Mouse (Mus musculus) urinary bladder, postnatal 4 days (tissue): ENCODE data around the gene Smg1.

Experiments used
- DNase-seq, 2 experiments: peaks; one replicate each; pipeline ENCODE4 v3.0.0; 2021 to 2022; ENCODE audit warnings: low spot score in 2 of 2

Smg1 gene

DNA sequence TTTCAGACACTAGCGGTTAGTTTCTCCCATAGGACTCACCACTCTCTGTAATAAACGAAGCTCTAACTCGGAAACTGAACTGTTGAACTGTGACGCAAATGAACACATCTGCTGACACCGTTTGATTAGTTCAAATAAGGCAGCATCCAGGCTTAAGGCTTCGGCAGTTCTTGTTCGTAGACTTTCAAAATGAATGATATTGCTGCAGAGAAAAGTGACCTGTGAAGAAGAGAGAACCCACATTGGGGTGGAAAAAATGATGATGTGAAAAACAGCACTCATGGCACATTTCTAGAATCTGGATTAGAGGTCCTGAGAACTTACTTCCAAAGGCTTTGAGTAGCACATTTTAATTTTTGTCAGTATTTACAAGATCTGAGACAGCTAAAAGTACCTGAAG lies 102.2 kb downstream of the Smg1 start:
- no peak for DNase-seq

GRCm38 (mm10) chr7:118135128-118135527 lies 108.3 kb downstream of the Smg1 start:
- no peak for DNase-seq

DNA sequence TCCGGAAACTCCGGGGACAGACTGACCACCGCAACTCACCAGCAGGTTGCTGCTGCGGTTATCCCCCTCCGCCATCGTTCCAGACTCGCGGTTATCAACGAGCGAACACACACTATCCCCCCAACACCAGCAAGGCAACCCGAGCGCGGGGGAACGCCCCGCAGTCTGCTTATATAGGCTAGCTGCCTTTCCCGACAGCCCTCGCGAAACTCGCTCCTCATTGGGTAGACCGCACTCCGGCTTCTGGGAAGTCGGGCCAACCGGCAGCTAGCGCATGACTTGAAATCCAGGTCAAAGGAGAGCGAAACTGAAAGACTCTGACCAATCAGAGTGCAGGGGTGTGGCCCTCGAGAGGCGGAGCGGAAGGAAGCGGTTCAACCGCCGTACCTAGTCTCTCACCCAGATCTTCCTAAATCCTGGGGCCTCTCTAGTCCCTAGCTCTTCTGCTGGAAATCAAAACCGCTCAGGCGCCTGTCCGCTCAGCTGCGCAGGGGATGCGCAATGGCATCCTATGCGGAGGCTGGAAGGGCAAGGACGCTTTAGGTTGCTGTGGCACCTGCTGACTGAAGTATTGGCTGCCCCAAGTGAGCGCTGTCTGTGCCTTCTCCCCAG lies 113.9 kb downstream of the Smg1 start, which contains the start of gene Arl6ip1:
Gene Arl6ip1, minus strand, starts transcription at position 233 of the 612 bp plus-strand sequence.
- DNase-seq: peak; percentile 96 to 97

DNA sequence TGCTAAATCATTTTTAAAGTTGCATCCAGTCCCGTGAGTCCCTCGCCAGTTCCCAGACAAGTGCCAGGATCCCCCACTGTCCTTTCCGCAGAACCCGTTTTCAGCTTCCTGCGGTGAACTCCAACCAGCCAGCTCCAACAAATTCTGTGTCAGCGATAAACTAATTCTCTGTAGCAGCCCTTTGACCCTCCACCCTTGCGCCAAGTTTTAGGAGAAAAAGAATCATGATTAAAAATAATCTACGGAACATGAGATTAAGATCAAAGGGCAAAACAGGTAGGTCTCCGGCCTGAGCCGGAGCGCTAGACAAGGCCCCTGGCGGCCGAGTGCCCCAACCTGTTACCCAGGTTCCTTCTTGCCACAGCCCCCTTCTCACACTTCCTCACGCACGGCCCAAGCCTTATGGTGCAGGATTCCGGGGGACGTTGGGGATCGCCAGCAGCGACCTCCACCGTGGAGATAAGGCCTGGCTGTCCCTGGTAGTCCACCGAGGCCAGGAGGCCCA lies 114.5 kb downstream of the Smg1 start:
- DNase-seq: no peak

DNA sequence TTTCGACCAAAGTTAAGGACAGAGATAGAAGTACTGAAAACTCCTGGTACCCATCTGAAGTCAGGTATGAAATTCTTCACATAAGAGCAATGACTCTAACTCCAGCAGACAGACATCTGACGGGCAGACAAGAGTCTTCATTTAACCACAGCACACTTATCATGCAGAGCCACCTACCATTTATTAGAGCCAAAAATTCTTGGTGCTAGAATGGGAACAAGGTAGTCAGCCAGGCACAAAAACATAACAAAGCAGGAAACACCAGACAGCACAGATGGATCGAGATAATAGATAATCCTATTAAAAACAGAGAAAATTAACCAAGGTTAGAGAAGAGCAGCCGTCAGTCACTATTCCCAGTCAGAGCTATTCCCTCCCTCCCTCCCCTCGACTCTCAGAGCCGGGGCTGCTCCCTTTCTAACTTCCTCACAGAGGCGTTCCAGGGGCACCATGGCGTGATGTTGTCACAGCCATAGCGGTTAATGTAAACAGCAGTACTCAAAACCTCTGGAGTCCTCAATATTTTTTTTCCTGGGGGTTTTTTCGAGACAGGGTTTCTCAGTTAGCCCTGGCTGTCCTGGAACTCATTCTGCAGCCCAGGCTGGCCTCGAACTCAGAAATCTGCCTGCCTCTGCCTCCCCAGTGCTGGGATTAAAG lies 117.1 kb downstream of the Smg1 start:
- DNase-seq: no peak

DNA sequence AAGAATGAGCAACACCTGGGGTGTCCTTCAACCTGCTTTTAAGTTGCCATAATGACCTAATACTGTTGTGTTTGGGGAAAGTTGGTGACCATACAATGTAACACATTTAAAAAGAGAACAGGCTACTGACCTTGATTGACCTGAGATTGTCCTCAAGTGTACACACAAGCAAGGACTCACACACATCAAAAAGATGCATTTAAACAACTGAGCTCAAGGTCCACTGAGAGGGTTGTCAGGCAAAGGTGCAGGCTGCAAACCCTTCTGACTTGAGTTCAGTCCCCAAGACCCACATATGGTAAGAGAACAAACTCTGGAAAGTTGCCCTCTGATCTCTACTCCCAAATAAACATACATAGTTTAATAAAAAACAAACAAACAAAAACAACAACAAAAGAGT lies 117.7 kb downstream of the Smg1 start:
- DNase-seq: no peak

DNA sequence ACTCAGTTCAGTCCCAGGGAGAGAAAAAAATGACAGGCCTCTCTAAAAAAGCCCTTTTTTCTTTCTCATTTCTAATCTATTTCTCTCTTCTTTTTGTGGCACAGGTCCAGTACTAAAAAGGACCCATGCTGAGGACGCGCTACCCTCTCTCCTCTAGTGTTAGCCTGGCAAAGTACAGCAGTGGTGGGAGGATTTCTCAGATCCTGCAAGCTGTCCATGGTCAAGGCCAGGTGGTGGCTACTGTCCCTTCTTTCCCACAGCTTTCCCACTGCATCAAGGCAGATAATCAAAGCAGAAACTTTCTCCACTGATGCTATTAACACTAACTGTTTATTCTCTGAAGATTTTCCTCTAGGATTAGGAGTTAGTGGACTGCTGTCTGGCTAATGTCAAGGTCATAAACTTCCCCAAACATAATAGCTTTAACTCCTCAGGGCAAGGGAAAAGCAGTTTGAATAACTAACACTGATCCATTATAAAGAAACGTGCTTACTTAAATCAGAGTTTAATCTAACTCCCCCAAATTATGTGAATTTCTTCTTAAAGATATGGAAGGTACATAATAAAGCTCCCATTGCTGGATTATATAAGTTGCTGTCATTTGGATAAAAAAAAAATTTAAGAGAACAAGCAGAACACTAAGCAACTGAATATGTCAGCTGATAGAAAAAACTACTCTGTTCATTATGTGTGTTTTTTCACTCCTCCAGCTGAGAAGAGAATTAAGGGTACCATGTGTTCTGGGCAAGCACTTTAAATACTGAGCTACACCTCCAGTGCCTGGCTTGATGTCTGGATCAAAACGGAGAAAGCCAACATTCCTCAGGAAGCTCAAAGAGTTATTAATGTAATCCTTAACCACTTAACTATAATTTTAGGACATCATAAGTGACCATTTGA lies 119.7 kb downstream of the Smg1 start:
- DNase-seq: no peak

DNA sequence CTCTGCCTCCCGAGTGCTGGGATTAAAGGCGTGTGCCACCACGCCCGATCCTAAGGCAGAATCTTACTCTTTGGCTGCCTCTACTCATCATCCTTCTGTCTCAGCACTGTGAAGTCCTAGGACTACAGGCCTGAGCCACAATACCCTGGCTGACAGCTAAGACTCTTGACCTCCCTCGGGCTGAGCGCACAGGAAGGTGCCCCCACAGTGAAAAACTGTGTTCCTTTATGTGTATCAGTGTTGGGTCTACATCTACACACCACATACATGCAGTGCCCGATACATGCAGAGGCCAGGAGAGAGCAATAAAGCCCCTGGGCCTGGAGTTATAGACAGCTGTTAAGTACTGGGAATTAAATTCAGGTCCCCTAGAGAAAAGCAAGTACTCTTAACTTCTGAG lies 121.2 kb downstream of the Smg1 start:
- no peak for DNase-seq

- no peak for DNase-seq
These were observed 122.8 kb downstream of the Smg1 start for GRCm38 (mm10) chr7:118120654-118121053.

GRCm38 (mm10) chr7:118119946-118120345 lies 123.5 kb downstream of the Smg1 start:
- no peak for DNase-seq

DNA sequence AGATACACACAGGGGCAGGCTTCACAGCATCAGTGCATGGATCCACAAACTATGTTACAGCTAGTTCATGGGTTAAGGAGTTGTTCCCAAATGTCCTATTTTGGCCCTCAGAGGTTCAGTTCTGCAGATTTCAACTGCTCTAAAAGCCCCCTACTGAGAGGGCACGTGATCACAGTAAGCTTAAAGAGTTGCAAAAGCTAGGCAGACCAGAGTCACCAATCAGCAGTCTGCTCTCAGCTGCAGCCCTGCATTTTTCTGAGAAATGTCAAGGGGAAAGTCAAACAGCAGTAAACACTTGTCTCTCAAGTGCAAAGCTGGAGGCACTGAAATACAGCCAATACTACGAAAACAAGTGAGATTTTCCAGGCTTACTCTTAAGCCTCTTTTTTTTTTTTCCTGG lies 124.3 kb downstream of the Smg1 start:
- DNase-seq: no peak

DNA sequence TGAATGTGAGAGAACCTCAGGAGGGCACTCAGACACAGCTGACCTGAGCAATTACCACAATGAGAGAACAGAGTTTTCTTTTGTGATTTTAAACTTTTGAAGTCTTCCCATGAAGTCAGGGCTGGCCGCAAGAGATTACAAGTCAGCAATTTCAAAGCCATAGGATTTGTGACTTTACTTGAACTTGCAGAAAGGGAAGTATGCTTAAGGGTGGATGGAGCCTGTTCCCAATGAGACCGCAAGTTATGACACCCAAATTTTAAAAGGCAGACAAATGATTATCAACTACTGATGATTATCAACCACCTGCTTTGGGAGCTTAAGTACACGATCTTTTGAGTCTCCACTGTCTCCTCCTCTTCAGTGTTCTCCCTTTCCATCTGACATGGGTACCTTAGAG lies 125.0 kb downstream of the Smg1 start:
- DNase-seq: no peak

GRCm38 (mm10) chr7:118117539-118118210 lies 125.8 kb downstream of the Smg1 start:
- no peak for DNase-seq

DNA sequence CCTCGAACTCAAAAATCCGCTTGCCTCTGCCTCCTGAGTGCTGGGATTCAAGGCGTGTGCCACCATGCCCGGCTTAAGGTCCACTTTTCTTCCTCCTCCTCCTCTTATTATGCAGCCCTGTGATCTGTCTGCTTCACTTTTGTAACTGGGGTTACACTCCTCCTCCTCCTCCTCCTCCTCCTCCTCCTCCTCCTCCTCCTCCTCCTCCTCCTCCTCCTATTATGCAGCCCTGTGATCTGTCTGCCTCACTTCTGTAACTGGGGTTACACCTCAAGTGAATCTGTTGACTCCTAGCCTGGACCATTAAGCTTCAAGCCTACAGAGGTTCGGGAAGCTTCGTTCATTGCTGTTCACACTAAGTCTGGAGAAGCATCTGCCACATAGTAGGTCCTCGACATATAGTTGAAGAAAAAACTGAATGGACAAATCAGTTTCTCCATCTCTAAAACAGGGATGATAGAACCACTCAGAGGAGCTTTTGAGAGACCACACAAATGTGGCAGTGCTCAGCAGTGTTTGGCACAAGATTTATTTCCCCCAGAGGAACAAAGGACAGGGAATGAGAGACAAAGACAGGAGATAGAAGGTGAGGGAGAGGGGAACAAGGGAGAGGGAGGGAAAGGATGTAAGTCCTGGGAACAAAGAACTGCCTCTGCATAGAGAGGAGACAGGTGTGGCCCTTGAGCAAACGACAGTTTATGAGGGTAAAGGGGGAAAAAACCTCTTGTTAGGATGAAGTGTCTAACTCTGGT lies 126.5 kb downstream of the Smg1 start:
- no peak for DNase-seq

- DNase-seq: peak; percentile 89 to 94
These were observed 127.4 kb downstream of the Smg1 start, which contains the start of gene Rps15a for GRCm38 (mm10) chr7:118115877-118116568. Gene Rps15a, minus strand, starts transcription at chr7:118116188.

- DNase-seq: no peak
These were observed 128.0 kb downstream of the Smg1 start for GRCm38 (mm10) chr7:118115533-118115876.

- DNase-seq: no peak
These were observed 129.8 kb downstream of the Smg1 start for GRCm38 (mm10) chr7:118113541-118114297.

GRCm38 (mm10) chr7:118111128-118111527 lies 132.3 kb downstream of the Smg1 start:
- DNase-seq: no peak

DNA sequence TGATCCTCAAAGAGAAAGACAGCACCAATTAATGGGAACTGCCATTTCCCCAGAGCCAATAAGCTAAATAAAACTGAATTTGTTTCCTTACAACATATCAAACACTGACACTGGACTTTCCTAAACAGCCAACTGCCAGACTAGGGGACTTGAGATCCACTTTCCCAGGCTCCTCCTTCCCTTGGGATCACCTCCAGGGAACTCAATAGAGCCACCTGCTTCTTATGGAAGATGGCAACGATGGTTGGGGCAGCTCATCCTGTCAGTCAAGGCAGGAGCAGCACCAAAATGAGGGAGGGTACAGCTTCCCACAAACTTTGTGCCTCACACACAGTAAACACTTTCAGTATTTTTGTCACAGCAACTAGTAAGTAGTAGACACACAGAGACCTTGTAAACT lies 135.8 kb downstream of the Smg1 start:
- DNase-seq: no peak
